Mouse (Mus musculus) hindbrain, embryonic 11.5 days (tissue): Measurements from ENCODE around the gene Ankk1. TPM values are rescaled to one million over a fixed set of nuclear protein-coding genes. Genes with fewer than 3 reads are reported as not detected.

ENCODE experiments used
- ATAC-seq: fragments of 200-750 bp; cut with Nextera tagmentation; 2 replicates; pipeline ENCODE4 v1.8.0; 2017; ENCODE audit warnings: mild to moderate bottlenecking, moderate TSS enrichment, moderate library complexity; ENCODE audit not compliant: low FRiP score
- DNase-seq: peaks from one replicate; pipeline ENCODE4 v3.0.0-alpha.2; 2015; ENCODE audit warnings: low spot score
- H3K27ac ChIP-seq: fragments of 300-500 bp; sonication (generic); 2 replicates; pipeline ENCODE4 v1.5.1; 2014; ENCODE audit warnings: mild to moderate bottlenecking, low read depth, low read length
- H3K27me3 ChIP-seq: fragments of 300-500 bp; sonication (generic); 2 replicates; pipeline ENCODE4 v1.6.1; 2014; ENCODE audit warnings: mild to moderate bottlenecking, low read length, moderate library complexity, mixed read lengths; ENCODE audit not compliant: control insufficient read depth, insufficient read depth
- H3K36me3 ChIP-seq: fragments of 300-500 bp; sonication (generic); 2 replicates; pipeline ENCODE4 v1.6.1; 2014; ENCODE audit warnings: mild to moderate bottlenecking, low read length, moderate library complexity, mixed read lengths; ENCODE audit not compliant: control insufficient read depth, insufficient read depth
- H3K4me1 ChIP-seq: fragments of 300-500 bp; sonication (generic); replicated peaks from 2 replicates; pipeline ENCODE4 v1.6.1; 2014; ENCODE audit warnings: low read length, mixed read lengths; ENCODE audit not compliant: control insufficient read depth, insufficient read depth
- H3K4me2 ChIP-seq: fragments of 300-500 bp; sonication (generic); replicated peaks from 2 replicates; pipeline ENCODE4 v1.6.1; 2014; ENCODE audit warnings: mild to moderate bottlenecking, low read depth, low read length
- H3K4me3 ChIP-seq: fragments of 300-500 bp; sonication (generic); 2 replicates; pipeline ENCODE4 v1.5.1; 2014; ENCODE audit warnings: low read depth, low read length
- H3K9ac ChIP-seq: fragments of 300-500 bp; sonication (generic); 2 replicates; pipeline ENCODE4 v1.6.1; 2014; ENCODE audit warnings: low read depth, low read length
- H3K9me3 ChIP-seq: fragments of 300-500 bp; sonication (generic); 2 replicates; pipeline ENCODE4 v1.6.1; 2016; ENCODE audit warnings: low read length; ENCODE audit not compliant: control insufficient read depth
- WGBS: fragments of 180-500 bp; shearing (Covaris S2); extraction: QIAGEN DNeasy Blood & Tissue Kit; methylation state at CpG from one replicate; pipeline ENCODE4 v1.1.7; 2014; 5-methylcytosine and 5-hydroxymethylcytosine counted together
- polyA plus RNA-seq: library from polyadenylated mRNA; unstranded; fragments of >200 nt; fragmentation: Nextera tagmentation; extraction: Ambion mirVana; gene quantifications from 2 replicates; pipeline ENCODE4 v1.2.1, GENCODE M21; 2014

Ankk1 gene
- polyA plus RNA-seq, 1 experiment from 2014 or later: not detected

DNA sequence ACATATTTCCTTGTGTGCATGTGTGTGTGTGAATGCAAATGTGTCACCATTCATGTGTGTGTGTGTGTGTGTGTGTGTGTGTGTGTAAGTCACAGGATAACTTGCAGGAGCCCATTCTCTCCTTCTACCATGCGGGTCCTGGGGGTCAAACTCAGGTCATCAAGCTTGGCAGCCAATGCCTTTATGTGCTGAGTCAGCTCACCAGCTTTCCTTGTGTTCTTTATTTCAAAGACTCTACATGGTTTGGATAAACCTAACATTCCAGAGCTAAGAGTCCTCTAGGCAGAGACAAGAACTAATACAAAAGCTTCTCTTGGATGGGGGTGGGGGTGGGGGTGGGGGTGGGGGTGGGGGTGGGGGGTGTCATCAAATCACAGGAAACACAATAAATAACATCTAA is 1.2 kb downstream of the Ankk1 start:
- H3K4me1 ChIP-seq: no peaks in the 10 kb centered on the region
- H3K27me3 ChIP-seq: no peaks in the 10 kb centered on the region
- H3K9ac ChIP-seq: no peak overlapping the region
- DNase-seq (no peak), ATAC-seq (no peak)
- H3K4me3 ChIP-seq: no peak overlapping the region
- H3K4me2 ChIP-seq: no peak overlapping the region
- H3K27ac ChIP-seq: no peak overlapping the region
- no peaks in the 10 kb centered on the region for H3K36me3 ChIP-seq
- H3K9me3 ChIP-seq: no peaks in the 10 kb centered on the region
- WGBS: 63% methylated on average over 1 of the region's 1 CpGs

DNA sequence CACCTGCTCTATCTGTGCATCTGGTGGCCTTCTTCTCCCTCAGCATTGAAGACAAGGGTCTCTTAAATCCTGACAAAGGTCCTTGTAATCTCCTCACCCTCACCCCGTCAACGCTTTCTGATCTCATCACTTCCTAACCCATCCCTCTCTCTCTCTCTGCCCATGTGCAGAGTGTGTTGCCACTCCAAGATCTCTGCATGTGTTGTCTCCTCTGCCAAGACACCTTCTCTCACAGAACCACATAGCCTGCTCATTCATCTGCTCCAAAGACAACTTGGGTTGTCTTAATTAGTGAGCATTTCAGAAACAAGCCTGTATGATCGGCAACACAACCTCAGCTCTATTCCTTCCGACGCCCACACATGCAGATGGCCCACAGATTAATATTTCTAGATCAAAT is 3.0 kb downstream of the Ankk1 start:
- Histone ChIP-seq H3K9me3 (no peaks in the 10 kb centered on the region), H3K27me3 (no peaks in the 10 kb centered on the region), H3K27ac (no peak overlapping the region), H3K9ac (no peak overlapping the region), H3K4me1 (no peaks in the 10 kb centered on the region), H3K4me3 (no peak overlapping the region), H3K4me2 (no peak overlapping the region), H3K36me3 (no peaks in the 10 kb centered on the region)
- ATAC-seq (no peak), DNase-seq (no peak)
- 97% methylated on average over 5 of the region's 5 CpGs for WGBS

DNA sequence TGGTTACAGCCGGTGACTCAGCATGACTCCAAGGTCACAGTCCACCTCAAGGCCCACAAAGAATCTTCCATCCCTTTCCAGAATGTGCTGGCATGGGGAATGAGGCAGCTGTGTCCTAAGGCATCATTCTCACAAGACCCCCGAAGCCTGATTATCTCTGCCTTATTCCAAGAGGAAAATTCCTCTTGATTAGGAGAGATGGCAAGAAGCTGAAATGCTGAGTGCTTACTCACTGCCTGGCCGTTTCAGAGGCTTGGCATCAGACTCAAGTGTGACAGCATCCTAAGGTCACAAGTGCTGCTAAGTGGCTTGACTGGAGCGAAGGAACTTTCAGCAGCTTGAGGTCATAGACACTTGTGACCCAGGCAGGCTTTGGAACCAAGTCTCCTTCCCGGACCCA is 16.2 kb downstream of the Ankk1 start:
- no peaks in the 10 kb centered on the region for H3K27me3 ChIP-seq
- no peak overlapping the region for H3K4me3 ChIP-seq
- H3K36me3 ChIP-seq: no peaks in the 10 kb centered on the region
- H3K27ac ChIP-seq: no peak overlapping the region
- 79% methylated on average over 5 of the region's 5 CpGs for WGBS
- no peak overlapping the region for H3K4me2 ChIP-seq
- DNase-seq (no peak), ATAC-seq (no peak)
- H3K9me3 ChIP-seq: no peaks in the 10 kb centered on the region
- no peak overlapping the region for H3K9ac ChIP-seq
- no peaks in the 10 kb centered on the region for H3K4me1 ChIP-seq

DNA sequence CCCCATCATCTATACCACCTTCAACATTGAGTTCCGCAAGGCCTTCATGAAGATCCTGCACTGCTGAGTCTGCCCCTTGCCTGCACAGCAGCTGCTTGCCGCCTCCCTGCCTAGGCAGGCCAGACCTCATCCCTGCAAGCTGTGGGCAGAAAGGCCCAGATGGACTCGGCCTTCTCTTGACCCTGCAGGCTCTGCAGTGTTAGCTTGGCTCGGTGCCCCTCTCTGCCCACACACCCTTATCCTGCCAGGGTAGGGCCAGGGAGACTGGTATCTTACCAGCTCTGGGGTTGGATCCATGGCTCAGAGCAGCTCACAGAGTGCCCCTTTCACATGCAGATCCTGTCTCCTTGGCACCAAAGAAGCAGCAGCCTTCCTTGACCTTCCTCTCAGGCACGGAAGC is 19.8 kb downstream of the Ankk1 start:
- ATAC-seq: no peak
- Histone ChIP-seq H3K36me3 (no peaks in the 10 kb centered on the region), H3K4me3 (no peak overlapping the region), H3K4me1 (no peaks in the 10 kb centered on the region), H3K4me2 (no peak overlapping the region), H3K27me3 (no peaks in the 10 kb centered on the region), H3K9ac (no peak overlapping the region), H3K9me3 (no peaks in the 10 kb centered on the region), H3K27ac (no peak overlapping the region)
- no peak for DNase-seq
- 88% methylated on average over 5 of the region's 5 CpGs for WGBS

DNA sequence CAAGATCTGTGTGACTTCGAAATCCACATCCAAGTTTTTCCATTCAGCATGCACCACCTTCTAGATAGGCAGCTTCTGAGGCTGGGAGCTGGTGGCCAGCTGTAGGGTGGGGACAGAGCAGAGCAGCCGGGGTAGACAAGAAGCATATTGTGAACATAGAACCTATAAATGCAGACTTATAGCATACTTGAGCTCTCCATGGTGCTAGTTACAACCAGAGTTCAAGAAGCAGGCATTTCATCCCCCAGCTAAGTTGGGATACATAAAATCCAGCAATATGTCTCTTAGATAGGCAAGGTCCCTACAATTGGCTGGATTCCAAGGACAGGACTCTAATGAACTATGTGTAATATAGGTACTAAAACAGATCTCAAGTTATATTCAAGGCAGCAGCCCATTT is 23.1 kb downstream of the Ankk1 start:
- Histone ChIP-seq H3K9ac (no peak overlapping the region), H3K27ac (no peak overlapping the region), H3K4me2 (no peak overlapping the region), H3K27me3 (no peaks in the 10 kb centered on the region), H3K4me3 (no peak overlapping the region), H3K4me1 (no peaks in the 10 kb centered on the region), H3K36me3 (no peaks in the 10 kb centered on the region), H3K9me3 (no peaks in the 10 kb centered on the region)
- 84% methylated on average over 2 of the region's 2 CpGs for WGBS
- ATAC-seq (no peak), DNase-seq (no peak)

DNA sequence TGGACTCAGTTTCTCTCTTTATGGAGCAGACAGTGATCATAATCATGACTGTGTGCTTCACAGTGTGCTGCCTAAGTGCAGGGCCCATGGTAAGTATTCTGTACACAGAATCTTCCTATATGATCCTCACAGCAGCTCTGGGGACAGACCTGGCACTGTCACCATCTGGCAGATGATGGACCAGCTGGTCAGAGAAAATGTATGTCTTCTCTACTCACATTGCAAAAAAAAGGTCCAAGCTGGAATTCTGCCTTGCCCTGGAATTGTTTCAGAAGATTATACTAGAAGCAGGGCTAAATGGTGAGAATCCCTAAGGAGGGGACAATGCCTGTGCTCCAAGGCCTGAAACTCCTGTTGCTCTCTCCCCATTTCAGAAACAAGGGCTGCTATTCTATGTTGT is 30.8 kb downstream of the Ankk1 start:
- no peak for ATAC-seq

DNA sequence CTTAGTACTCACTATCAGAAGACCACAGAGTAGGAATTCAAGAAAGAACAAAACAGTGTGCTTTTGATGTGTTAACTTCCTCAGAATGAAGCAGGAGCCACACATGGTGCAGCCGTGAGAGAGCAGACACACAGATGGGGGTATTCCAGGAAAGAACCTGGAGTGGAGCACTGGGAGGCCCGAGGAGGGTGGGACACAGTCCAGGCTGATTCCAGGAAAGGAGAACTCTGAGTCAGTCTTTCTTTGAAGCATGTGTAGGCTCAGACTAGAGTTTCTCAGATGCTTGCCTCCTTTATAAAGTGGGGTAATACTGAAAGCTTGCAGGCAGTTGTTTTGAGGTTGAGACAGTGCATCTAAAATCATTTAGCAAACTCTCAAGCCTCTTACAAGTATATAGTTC is 34.6 kb downstream of the Ankk1 start:
- ATAC-seq: no peak
- H3K4me2 ChIP-seq: no peak overlapping the region
- H3K4me1 ChIP-seq: no peaks in the 10 kb centered on the region
- no peak for DNase-seq
- no peaks in the 10 kb centered on the region for H3K36me3 ChIP-seq
- 67% methylated on average over 2 of the region's 2 CpGs for WGBS
- H3K9ac ChIP-seq: no peak overlapping the region
- H3K27ac ChIP-seq: no peak overlapping the region
- H3K9me3 ChIP-seq: no peaks in the 10 kb centered on the region
- H3K27me3 ChIP-seq: no peaks in the 10 kb centered on the region
- no peak overlapping the region for H3K4me3 ChIP-seq

More for the DNA sequence above, 30.8 kb downstream of the Ankk1 start:
- Histone ChIP-seq H3K9me3 (no peaks in the 10 kb centered on the region), H3K27me3 (no peaks in the 10 kb centered on the region), H3K4me2 (no peak overlapping the region), H3K4me3 (no peak overlapping the region), H3K9ac (no peak overlapping the region), H3K36me3 (no peaks in the 10 kb centered on the region), H3K27ac (no peak overlapping the region), H3K4me1 (no peaks in the 10 kb centered on the region)
- no peak for DNase-seq

DNA sequence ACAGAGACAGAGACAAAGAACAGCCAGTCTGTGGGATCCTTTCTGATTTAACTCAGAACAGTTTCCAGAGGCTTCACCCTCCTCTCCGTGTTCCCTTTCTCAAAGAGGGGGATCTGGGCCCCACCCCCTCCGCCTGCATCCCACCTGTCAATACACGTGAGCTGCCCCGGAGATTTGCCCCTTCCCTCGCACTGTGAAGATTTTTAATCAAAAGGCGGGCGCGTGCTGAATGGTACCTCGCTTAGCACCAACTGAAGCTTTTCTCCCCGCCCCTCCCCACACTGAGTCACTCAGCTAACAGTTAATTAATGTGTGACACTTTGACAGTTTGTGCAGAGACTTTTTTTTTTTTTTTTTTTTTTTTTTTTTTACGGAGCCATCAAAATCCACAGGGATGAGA is 40.7 kb downstream of the Ankk1 start:
- no peaks in the 10 kb centered on the region for H3K9me3 ChIP-seq
- DNase-seq (peak; percentile 12), ATAC-seq (no peak)
- H3K4me1 ChIP-seq: no peaks in the 10 kb centered on the region
- no peaks in the 10 kb centered on the region for H3K36me3 ChIP-seq
- 36% methylated on average over 11 of the region's 11 CpGs for WGBS
- H3K4me3 ChIP-seq: no peak overlapping the region
- no peak overlapping the region for H3K9ac ChIP-seq
- no peak overlapping the region for H3K27ac ChIP-seq
- H3K4me2 ChIP-seq: no peak overlapping the region
- H3K27me3 ChIP-seq: no peaks in the 10 kb centered on the region

DNA sequence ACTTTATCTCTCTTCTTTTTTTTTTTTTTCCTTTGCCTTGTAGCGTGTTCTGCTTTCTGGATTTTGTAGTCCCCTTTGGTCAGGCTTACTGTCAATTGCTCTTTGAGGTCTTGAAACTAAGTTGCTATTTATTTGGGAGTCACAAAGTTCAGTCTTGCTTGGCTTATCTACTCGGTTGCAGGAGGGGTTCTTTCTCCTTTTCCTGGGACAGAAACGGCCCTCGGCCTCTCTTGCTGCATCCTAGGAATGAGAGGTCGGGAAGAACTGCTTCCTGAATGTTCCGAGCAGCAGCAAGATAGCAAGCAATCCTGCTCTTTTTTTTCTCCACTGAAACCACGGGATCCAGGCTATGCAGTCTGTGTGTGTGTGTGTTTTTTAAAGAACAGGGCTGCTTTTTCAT is 41.5 kb downstream of the Ankk1 start:
- H3K9ac ChIP-seq: no peak overlapping the region
- no peaks in the 10 kb centered on the region for H3K9me3 ChIP-seq
- H3K27me3 ChIP-seq: no peaks in the 10 kb centered on the region
- DNase-seq (no peak), ATAC-seq (no peak)
- H3K4me2 ChIP-seq: no peak overlapping the region
- WGBS: 59% methylated on average over 7 of the region's 7 CpGs
- no peak overlapping the region for H3K27ac ChIP-seq
- no peaks in the 10 kb centered on the region for H3K4me1 ChIP-seq
- H3K36me3 ChIP-seq: no peaks in the 10 kb centered on the region
- H3K4me3 ChIP-seq: no peak overlapping the region
